Mouse (Mus musculus): ENCODE measurements around the gene Cnpy1. TPM values are rescaled to one million over a fixed set of nuclear protein-coding genes. Genes with fewer than 3 reads are reported as not detected.

Gene Cnpy1
- total RNA-seq, 1 experiment from 2014 or later, result not detected

GRCm38 (mm10) chr5:28243501-28244177, 2.0 kb downstream of the Cnpy1 start:
- ATAC-seq (replicated peaks; ENCODE audit: low read depth, poor library complexity, severe bottlenecking), result peak; percentile 63

- no peak for ATAC-seq (replicated peaks; ENCODE audit: low read depth, poor library complexity, severe bottlenecking)
Measured at GRCm38 (mm10) chr5:28241423-28241822, 4.2 kb downstream of the Cnpy1 start.

- no peak for ATAC-seq (replicated peaks; ENCODE audit: low read depth, poor library complexity, severe bottlenecking)
Measured at GRCm38 (mm10) chr5:28239829-28240228, 5.8 kb downstream of the Cnpy1 start.

GRCm38 (mm10) chr5:28238876-28239275, 6.7 kb downstream of the Cnpy1 start:
- ATAC-seq (replicated peaks; ENCODE audit: low read depth, poor library complexity, severe bottlenecking), result no peak

GRCm38 (mm10) chr5:28238152-28238551, 7.5 kb downstream of the Cnpy1 start:
- ATAC-seq (replicated peaks; ENCODE audit: low read depth, poor library complexity, severe bottlenecking), result no peak

- ATAC-seq (replicated peaks; ENCODE audit: low read depth, poor library complexity, severe bottlenecking), result no peak
Measured at GRCm38 (mm10) chr5:28237715-28238114, 7.9 kb downstream of the Cnpy1 start.

GRCm38 (mm10) chr5:28237055-28237454, 8.6 kb downstream of the Cnpy1 start:
- ATAC-seq (replicated peaks; ENCODE audit: low read depth, poor library complexity, severe bottlenecking), result no peak

- ATAC-seq (replicated peaks; ENCODE audit: low read depth, poor library complexity, severe bottlenecking), result no peak
Measured at GRCm38 (mm10) chr5:28236098-28236497, 9.5 kb downstream of the Cnpy1 start.

- ATAC-seq (replicated peaks; ENCODE audit: low read depth, poor library complexity, severe bottlenecking), result no peak
Measured at GRCm38 (mm10) chr5:28232101-28232500, 13.5 kb downstream of the Cnpy1 start.

GRCm38 (mm10) chr5:28219596-28219995, 26.0 kb downstream of the Cnpy1 start:
- ATAC-seq (replicated peaks; ENCODE audit: low read depth, poor library complexity, severe bottlenecking), result no peak

- ATAC-seq (replicated peaks; ENCODE audit: low read depth, poor library complexity, severe bottlenecking), result no peak
Measured at GRCm38 (mm10) chr5:28213441-28213840, 32.2 kb downstream of the Cnpy1 start.

- no peak for ATAC-seq (replicated peaks; ENCODE audit: low read depth, poor library complexity, severe bottlenecking)
Measured at GRCm38 (mm10) chr5:28211651-28212310, 33.8 kb downstream of the Cnpy1 start.

GRCm38 (mm10) chr5:28210591-28211550, 34.7 kb downstream of the Cnpy1 start:
- ATAC-seq (replicated peaks; ENCODE audit: low read depth, poor library complexity, severe bottlenecking), result no peak

- peak; percentile 72 for ATAC-seq (replicated peaks; ENCODE audit: low read depth, poor library complexity, severe bottlenecking)
Measured at GRCm38 (mm10) chr5:28209549-28210431, 35.8 kb downstream of the Cnpy1 start.

- ATAC-seq (replicated peaks; ENCODE audit: low read depth, poor library complexity, severe bottlenecking), result no peak
Measured at GRCm38 (mm10) chr5:28208726-28209520, 36.7 kb downstream of the Cnpy1 start.

- no peak for ATAC-seq (replicated peaks; ENCODE audit: low read depth, poor library complexity, severe bottlenecking)
Measured at GRCm38 (mm10) chr5:28207043-28207442, 38.6 kb downstream of the Cnpy1 start.

GRCm38 (mm10) chr5:28206448-28206847, 39.2 kb downstream of the Cnpy1 start:
- ATAC-seq (replicated peaks; ENCODE audit: low read depth, poor library complexity, severe bottlenecking), result no peak

GRCm38 (mm10) chr5:28204678-28205077, 40.9 kb downstream of the Cnpy1 start:
- no peak for ATAC-seq (replicated peaks; ENCODE audit: low read depth, poor library complexity, severe bottlenecking)

GRCm38 (mm10) chr5:28203086-28203485, 42.5 kb downstream of the Cnpy1 start:
- ATAC-seq (replicated peaks; ENCODE audit: low read depth, poor library complexity, severe bottlenecking), result no peak
